Mouse (Mus musculus) activated CD4-positive, CD25-positive, alpha-beta regulatory T cell, adult 4 months (primary cell): Measurements from ENCODE around the gene Tmem223. TPM values are rescaled to one million over a fixed set of nuclear protein-coding genes. Genes with fewer than 3 reads are reported as not detected.
"Not testable (repeated sequence)": the region's sequence is repeated elsewhere in the genome, so short reads cannot be mapped to it uniquely, and the experiment has no call there.

Experiments used
- ATAC-seq: one replicate; pipeline ENCODE4 v1.8.0; 2017
- polyA plus RNA-seq, 2 experiments: library from polyadenylated mRNA; unstranded; fragments of 100-300 nt; shearing (Covaris generic); gene quantifications; one replicate each; pipeline ENCODE4 v1.2.1; 2017

Tmem223 gene
- polyA plus RNA-seq: 100 to 1,000 TPM; 115 to 137 TPM

DNA sequence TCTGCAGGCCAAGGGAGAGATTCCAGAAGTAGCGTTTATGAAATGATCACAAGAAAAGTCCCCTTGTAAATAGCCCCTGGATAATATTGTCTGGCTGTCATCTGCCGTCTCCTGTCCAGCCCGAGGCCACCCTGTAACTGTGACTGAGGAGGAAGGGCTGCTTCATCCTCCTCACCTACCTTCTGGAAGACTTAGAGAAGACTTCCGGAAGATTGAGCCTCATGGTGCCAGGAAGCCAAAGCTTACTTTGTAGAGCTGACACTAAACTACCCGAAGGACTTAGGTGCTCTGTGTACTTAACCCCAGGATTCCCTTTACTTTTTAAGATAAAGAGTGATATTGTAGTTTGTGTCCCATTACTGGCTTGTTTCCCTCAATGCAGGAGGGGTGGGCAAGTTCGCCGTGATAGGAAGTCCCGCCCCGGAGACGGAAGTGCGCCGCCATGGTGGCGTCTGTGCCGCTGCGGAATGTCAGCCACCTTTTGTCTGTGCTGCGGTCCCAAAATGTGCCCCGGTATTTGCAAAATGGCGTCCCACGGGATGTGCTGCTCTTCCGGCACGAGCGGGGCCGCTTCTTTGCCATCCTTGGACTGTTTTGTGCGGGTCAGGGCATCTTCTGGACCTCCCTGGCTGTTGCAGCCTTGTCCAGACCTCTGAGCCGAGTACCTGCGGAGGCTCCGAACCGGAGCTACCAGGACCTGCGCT, at the start of gene Tmem223:
Gene Tmem223, plus strand, starts transcription at position 430 of the 704 bp plus-strand sequence.
- ATAC-seq: peak; percentile 72

DNA sequence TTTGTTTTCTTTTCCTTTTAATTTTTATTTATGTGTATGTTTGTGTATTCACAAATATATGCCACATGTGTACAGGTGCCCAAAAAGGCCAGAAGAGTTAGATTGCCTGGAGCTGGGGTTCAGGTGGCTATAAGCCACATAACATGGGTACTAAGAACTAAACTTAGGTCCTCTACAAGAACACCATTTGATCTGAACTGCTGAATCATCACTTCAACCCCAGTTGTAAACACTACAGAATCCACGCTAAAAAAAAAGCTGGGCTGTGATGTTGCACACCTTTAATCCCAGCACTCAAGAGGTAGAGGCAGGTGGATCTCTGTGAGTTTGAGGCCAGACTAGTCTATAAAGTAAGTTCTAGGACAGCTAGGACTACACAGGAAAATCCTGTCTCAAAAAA, 49.4 kb upstream of the Tmem223 start:
- no peak for ATAC-seq

DNA sequence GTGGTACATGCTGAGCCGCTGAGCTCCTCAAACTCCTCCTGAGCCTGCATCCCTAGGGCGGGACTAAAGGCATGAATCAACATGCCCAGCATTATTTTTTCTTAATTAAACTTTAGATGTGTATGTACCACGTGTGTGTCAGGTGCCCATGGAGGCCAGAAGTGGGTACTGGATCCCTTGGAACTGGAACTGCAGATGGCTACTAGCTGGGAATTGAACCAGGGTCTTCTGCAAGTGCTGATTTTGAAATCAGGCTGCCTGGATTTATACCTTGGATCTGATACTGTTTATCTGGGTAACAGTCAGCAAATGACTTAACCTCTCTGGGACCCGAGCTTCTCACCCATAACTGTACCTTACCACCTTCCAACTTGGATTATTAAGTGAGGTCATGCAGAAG, 48.8 kb upstream of the Tmem223 start:
- no peak for ATAC-seq

- no peak for ATAC-seq
These were observed 48.3 kb upstream of the Tmem223 start for GRCm38 (mm10) chr19:8722559-8722906.

DNA sequence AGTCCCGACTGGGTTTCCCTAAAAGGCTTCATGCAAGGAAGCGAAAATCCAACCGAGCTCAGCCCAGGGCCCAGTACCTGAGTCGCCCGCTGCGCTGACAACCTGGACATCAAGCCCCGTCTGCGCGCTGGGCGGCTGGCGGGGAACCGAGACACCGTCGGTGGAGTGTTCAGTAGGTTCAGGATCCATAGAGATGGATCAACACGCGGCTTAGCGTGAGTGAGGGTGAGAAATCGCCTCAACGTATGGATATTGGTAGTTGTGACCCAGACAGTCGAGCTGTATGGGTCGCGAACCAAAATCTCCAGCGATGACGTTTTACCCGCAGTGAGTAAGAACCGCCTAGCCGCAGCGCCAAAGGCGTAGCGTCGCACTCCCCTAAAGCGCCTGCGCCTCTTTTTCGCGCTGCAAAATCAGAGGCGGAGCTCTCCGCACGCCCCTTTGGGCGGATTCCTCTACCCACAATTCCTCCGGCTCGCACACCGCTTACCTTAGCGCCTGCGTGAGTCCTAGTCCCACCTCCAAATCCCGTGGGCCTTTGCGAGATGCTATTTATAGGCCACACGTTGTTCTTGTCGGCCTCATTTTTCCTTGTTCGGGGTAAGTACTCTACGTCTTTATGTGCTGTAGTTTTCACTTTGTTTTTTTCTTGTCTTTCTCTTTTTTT, 47.8 kb upstream of the Tmem223 start, which contains the start of gene Slc3a2:
Gene Slc3a2, minus strand, starts transcription at position 463 of the 667 bp plus-strand sequence.
- peak; percentile 89 for ATAC-seq

- no peak for ATAC-seq
These were observed 47.0 kb upstream of the Tmem223 start for GRCm38 (mm10) chr19:8723574-8724346.

DNA sequence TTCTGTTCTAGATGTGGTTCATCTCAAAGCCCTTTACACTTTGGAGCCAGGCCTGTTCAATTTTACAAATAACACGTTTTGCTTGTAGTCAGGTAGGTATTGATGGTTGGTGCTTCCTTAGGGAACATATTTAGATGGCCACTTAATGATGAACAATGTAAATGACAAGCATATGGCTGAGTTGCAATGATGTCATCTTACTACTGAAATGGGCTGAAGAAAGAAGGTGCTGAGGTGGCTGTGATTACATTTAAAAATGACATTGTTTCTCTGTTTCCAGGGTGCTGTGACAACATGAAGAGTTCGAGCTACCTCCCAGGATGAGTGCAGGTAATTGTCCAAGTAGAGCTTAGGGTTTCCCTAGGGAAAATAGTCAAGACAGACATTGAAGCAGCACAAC, 46.4 kb upstream of the Tmem223 start:
- no peak for ATAC-seq

DNA sequence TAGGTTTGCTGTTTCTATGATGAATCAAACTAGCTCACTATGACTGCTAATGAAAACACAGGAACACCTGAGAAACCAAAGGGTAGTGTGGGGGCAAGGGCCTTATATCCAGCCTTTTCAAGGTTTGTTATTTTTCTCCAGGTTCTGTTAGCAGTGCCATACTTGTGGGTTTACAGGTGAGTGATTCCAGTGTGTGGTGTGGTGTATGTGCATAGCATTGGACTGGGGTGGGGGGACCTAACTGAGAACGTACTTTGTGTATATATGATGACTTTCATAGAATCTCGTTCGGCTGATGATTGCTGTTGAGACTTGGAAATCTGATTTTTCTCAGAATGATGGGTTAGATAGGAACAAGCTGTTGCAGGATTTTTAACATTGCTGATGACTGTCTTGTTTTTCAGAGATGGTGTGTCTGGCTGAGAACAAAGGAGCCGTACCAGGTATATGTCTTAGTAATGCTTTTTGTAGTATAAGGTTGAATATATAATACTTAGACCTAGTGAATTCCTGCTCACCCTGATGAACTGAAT, 45.6 kb upstream of the Tmem223 start:
- no peak for ATAC-seq

- ATAC-seq: no peak
These were observed 44.0 kb upstream of the Tmem223 start for GRCm38 (mm10) chr19:8726609-8727390.

GRCm38 (mm10) chr19:8727495-8728114, 43.2 kb upstream of the Tmem223 start:
- ATAC-seq: no peak

GRCm38 (mm10) chr19:8728335-8729099, 42.3 kb upstream of the Tmem223 start:
- ATAC-seq: not testable (repeated sequence)

DNA sequence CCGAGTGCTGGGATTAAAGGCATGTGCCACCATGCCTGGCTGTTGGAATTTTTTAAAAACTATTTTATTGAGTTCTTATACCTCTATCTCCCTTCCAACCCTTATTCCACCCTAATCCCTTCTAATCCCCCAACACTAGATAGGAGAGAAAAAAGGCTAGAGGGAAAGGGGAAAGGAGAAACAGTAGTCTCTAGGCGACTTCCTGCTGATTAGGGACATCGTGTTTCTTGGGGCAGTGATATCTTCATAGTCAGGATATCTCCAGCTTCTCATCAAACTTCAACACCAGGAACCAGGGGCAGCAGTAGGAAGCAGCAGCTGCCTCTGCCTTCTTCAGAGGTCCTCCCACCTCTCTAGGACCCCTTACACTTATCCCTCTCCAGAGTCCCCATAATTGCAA, 36.5 kb upstream of the Tmem223 start:
- ATAC-seq: no peak

- ATAC-seq: peak; percentile 86
These were observed 35.2 kb upstream of the Tmem223 start, which contains the start of gene Wdr74 for GRCm38 (mm10) chr19:8735389-8736159. TSS of gene Wdr74 (plus strand) at chr19:8735827.

- peak; percentile 24 for ATAC-seq
These were observed 34.7 kb upstream of the Tmem223 start for GRCm38 (mm10) chr19:8736160-8736467.

GRCm38 (mm10) chr19:8738911-8739310, 31.9 kb upstream of the Tmem223 start:
- ATAC-seq: no peak

- no peak for ATAC-seq
These were observed 31.1 kb upstream of the Tmem223 start for GRCm38 (mm10) chr19:8739646-8740045.

DNA sequence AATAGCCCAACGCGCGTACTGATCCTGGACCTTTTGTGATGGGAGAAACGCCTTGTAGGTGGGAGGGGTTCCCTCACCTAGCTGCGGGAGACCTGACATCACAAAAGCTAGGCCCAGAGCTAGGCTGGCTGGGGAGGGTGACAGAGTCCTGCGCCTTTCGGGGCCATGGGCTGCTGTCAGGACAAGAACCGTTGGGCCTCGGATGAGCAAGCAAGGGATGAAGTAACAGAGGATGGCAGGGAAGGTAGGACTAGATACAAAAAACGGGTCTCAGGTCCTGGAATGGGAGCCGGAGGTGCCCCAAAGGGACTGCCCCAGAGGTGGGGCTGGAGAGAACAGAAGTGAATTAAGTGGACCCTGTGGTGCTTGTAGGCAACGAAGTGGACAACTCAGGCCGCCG, 30.2 kb upstream of the Tmem223 start, which contains the start of gene 1700092M07Rik:
Gene 1700092M07Rik, plus strand, starts transcription at position 116 of the 400 bp plus-strand sequence.
- no peak for ATAC-seq

DNA sequence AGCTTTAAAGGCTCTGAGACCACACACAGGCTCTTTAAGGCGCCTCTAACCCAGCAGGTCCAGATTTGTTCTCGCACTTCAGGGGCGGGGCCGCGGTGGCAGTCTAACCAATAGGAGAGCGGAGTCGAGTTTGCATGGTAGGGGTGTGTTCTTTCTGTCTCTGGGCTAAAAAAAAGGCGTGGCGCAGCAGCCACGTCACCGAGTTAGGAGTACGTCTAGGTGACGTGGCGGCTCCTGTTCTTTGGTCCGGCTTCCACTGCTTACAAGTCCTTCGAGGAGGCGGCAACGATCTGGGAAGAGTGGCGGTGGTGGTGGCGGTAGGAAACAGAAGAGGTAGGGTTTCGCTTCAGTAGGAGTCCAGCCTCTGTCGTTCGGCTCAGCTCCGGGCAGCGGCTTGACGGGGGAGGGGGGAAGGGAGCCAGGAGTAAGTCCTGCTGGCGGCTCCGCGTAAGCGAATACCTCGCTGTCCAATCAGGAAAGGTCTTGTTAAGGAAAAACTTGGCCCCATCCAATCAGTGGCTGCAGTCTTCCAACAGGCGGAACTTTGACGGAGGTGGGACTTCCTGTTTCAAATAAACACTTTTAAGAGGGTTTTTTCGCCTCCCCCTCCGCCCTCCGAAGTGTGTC, 29.4 kb upstream of the Tmem223 start, which contains the start of gene Stx5a:
Gene Stx5a, plus strand, starts transcription at position 171 of the 627 bp plus-strand sequence.
- ATAC-seq: peak; percentile 97

- no peak for ATAC-seq
These were observed 28.6 kb upstream of the Tmem223 start for GRCm38 (mm10) chr19:8742176-8742575.

DNA sequence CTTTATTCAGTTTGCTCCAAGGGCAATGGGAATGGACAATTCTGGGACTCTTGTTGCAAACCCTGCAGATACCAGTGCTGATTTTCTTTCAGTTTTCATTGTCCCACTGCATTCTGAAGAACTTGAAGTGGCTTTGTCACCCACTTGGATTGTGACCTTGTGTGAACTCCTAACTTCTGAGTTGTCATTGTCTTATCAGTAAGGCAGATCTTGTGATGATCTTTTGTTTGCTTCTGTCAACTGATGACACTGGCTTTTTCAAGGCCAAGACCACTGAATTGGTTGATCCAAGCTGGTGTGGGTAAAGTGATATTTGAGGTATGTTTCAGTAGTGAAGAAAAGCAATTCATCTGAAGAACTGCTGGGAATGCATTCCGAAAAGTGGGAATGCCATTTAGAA, 25.4 kb upstream of the Tmem223 start:
- ATAC-seq: no peak
